In genomic region chr12:102703921-102704408, GRCm38 (mm10) we compare ENCODE assay signal across 8 mouse cellular contexts. TPM values are rescaled to one million over a fixed set of nuclear protein-coding genes. Genes with fewer than 3 reads are reported as not detected.
A peak's percentile ranks its signal among the peaks of the same experiment; 100 is the strongest.
DNase-seq lines count a peak whose midpoint lies in the region; ATAC-seq and TF ChIP-seq lines count a peak whose summit lies in the region.

No protein-coding gene starts in this region.

- 14% methylated on average over 17 of the region's 17 CpGs for WGBS in heart, embryonic 16.5 days
- WGBS in limb, embryonic 15.5 days: 6% methylated on average over 17 of the region's 17 CpGs

- no peak for TF ChIP-seq POLR2A in CH12.LX (IDR thresholded peaks at IDR 0.05; ENCODE audit: low read depth, low read length)
- TF ChIP-seq POLR2A in embryonic fibroblast, embryonic 13.5 days (IDR thresholded peaks at IDR 0.05; ENCODE audit: low read depth, low read length): no peak

- 0 out of 2 replicates have a peak, but pooled peaks have one; percentile 0 for ATAC-seq in heart, embryonic 16.5 days (replicated peaks; ENCODE audit: extremely low read depth, insufficient read depth, low FRiP score)
- no peak for ATAC-seq in limb, embryonic 15.5 days (ENCODE audit: insufficient number of reproducible peaks, low FRiP score, low TSS enrichment, low read depth)

- H3K4me2 ChIP-seq in heart, embryonic 16.5 days (ENCODE audit: low read depth, low read length): peak overlapping the region; percentile 86
- H3K4me2 ChIP-seq in CH12.LX (ENCODE audit: insufficient read depth, low read depth, poor library complexity, severe bottlenecking): peak overlapping the region; percentile 86
- peak overlapping the region; percentile 94 for H3K4me2 ChIP-seq in limb, embryonic 15.5 days

- in situ Hi-C loops in CH12.LX (cut with MboI; ENCODE audit: low pct_ligation_motif_present, low pct_unique_long_range_greater_than_20kb, low sequenced_read_pairs): no loop called here

- intact Hi-C loops in left cerebral cortex, postnatal 4 days (cut with DNase I): loop anchor here (5.0 kb wide), 1 partner anchor 127 kb away; no protein-coding TSS in a partner anchor

- peak overlapping the region; percentile 78 for H3K9ac ChIP-seq in heart, embryonic 16.5 days (ENCODE audit: low read length)
- peak overlapping the region; percentile 41 for H3K9ac ChIP-seq in CH12.LX (ENCODE audit: insufficient read depth, low read depth)
- H3K9ac ChIP-seq in limb, embryonic 15.5 days: peak overlapping the region; percentile 51

- dilution Hi-C loops in CH12.LX (cut with MboI; ENCODE audit: extremely low pct_ligation_motif_present, extremely low pct_unique_long_range_greater_than_20kb, low sequenced_read_pairs): no loop called here

- H3K36me3 ChIP-seq in heart, embryonic 16.5 days (ENCODE audit: control insufficient read depth, insufficient read depth): no peaks in the 10 kb centered on the region
- H3K36me3 ChIP-seq in CH12.LX (replicated peaks in 1 of 2; ENCODE audit: control insufficient read depth in 1 of 2, insufficient read depth in 1 of 2, low read length in 1 of 2): peaks cover 0 to 10% of the 10 kb centered on the region in 2 experiments
- H3K36me3 ChIP-seq in limb, embryonic 15.5 days: no peaks in the 10 kb centered on the region
- H3K36me3 ChIP-seq in splenic B cell, adult 2 months (ENCODE audit: control insufficient read depth, insufficient read depth, low read length, poor library complexity, severe bottlenecking): no peaks in the 10 kb centered on the region

- no peak for TF ChIP-seq RAD21 in CH12.LX (IDR thresholded peaks at IDR 0.05; ENCODE audit: low read depth, low read length)

- no peak overlapping the region for H3K27ac ChIP-seq in heart, embryonic 16.5 days (ENCODE audit: low read length)
- peak overlapping the region; percentile 7 for H3K27ac ChIP-seq in CH12.LX (ENCODE audit: insufficient read depth, low read depth)
- H3K27ac ChIP-seq in embryonic fibroblast, embryonic 13.5 days (ENCODE audit: insufficient read depth, low read length): no peak overlapping the region
- H3K27ac ChIP-seq in limb, embryonic 15.5 days: no peak overlapping the region

- H3K4me1 ChIP-seq in heart, embryonic 16.5 days (ENCODE audit: control insufficient read depth, insufficient read depth, low read length): peaks cover 28% of the 10 kb centered on the region
- H3K4me1 ChIP-seq in CH12.LX (ENCODE audit: control insufficient read depth in 1 of 2, insufficient read depth in 2 of 2): peaks cover 18 to 46% of the 10 kb centered on the region in 2 experiments
- no peaks in the 10 kb centered on the region for H3K4me1 ChIP-seq in embryonic fibroblast, embryonic 13.5 days (ENCODE audit: control insufficient read depth, insufficient read depth, low read length)
- H3K4me1 ChIP-seq in limb, embryonic 15.5 days: peaks cover 50% of the 10 kb centered on the region

- DNase-seq in heart, adult 18-20 months: no peak
- no peak for DNase-seq in CH12.LX (ENCODE audit: extremely low read depth)
- DNase-seq in splenic B cell, adult 2 months (ENCODE audit: low read depth, low spot score): peak; percentile 41
- no peak for DNase-seq in adrenal gland, postnatal 10 days
- no peak for DNase-seq in left cerebral cortex, postnatal 4 days

- no peak for TF ChIP-seq CTCF in CH12.LX (conservative IDR thresholded peaks at IDR 0.05 in 1 of 2, IDR thresholded peaks at IDR 0.05 in 1 of 2; ENCODE audit: low read depth in 2 of 2, low read length in 2 of 2)
- TF ChIP-seq CTCF in embryonic fibroblast, embryonic 13.5 days (IDR thresholded peaks at IDR 0.05; ENCODE audit: borderline replicate concordance, insufficient read depth, low read length): no peak

- peaks cover 24% of the 10 kb centered on the region for H3K79me2 ChIP-seq in CH12.LX (replicated peaks; ENCODE audit: control insufficient read depth, extremely low read depth, insufficient read depth, poor library complexity, severe bottlenecking)

- H3K27me3 ChIP-seq in heart, embryonic 16.5 days (ENCODE audit: control insufficient read depth, insufficient read depth, low read length): no peaks in the 10 kb centered on the region
- peaks cover 1% of the 10 kb centered on the region for H3K27me3 ChIP-seq in CH12.LX (replicated peaks)
- H3K27me3 ChIP-seq in limb, embryonic 15.5 days: peaks cover 7% of the 10 kb centered on the region; the same call in 1 of the 2 replicates
- H3K27me3 ChIP-seq in splenic B cell, adult 2 months (ENCODE audit: control insufficient read depth, insufficient read depth, low read length, poor library complexity, severe bottlenecking): no peaks in the 10 kb centered on the region

- peak overlapping the region; percentile 68 for H3K4me3 ChIP-seq in heart, embryonic 16.5 days (ENCODE audit: low read length)
- peak overlapping the region; percentile 62 to 83 (median 72) for H3K4me3 ChIP-seq in CH12.LX (replicated peaks in 1 of 3; ENCODE audit: low read depth in 2 of 3, low read length in 2 of 3, poor library complexity in 1 of 3)
- peak overlapping the region; percentile 75 for H3K4me3 ChIP-seq in embryonic fibroblast, embryonic 13.5 days (ENCODE audit: insufficient read depth, low read length)
- H3K4me3 ChIP-seq in limb, embryonic 15.5 days: peak overlapping the region; percentile 71

- no peak for TF ChIP-seq EP300 in CH12.LX (IDR thresholded peaks at IDR 0.05; ENCODE audit: low read length)

- no peaks in the 10 kb centered on the region for H3K9me3 ChIP-seq in heart, embryonic 16.5 days (replicated peaks; ENCODE audit: control insufficient read depth, low read length)
- no peaks in the 10 kb centered on the region for H3K9me3 ChIP-seq in CH12.LX (replicated peaks; ENCODE audit: low read length)
- H3K9me3 ChIP-seq in limb, embryonic 15.5 days: no peaks in the 10 kb centered on the region

TF ChIP-seq in CH12.LX, 34 proteins besides CTCF, POLR2A, EP300 and RAD21 (continues in another document):
- peak; percentile 50; the same call in 1 of the 2 replicates for TF ChIP-seq MAX (IDR thresholded peaks at IDR 0.05; ENCODE audit: low read length)
- TF ChIP-seq TCF12 (IDR thresholded peaks at IDR 0.05; ENCODE audit: low read depth, low read length): 0 out of 2 replicates have a peak, but pooled peaks have one; percentile 26
- TF ChIP-seq POLR2AphosphoS2 (IDR thresholded peaks at IDR 0.05; ENCODE audit: low read depth, low read length): no peak
- peak; percentile 62 for TF ChIP-seq SIN3A (IDR thresholded peaks at IDR 0.05; ENCODE audit: low read length)

RNA-seq across cellular contexts. Expression of gene Itpk1, which starts 0.8 kb away (rescaled TPM):
- polyA plus RNA-seq in heart, embryonic 16.5 days (2015; fragmentation: Nextera tagmentation; extraction: Ambion mirVana): 7.2 and 8.8 TPM in 2 replicates
- total RNA-seq in heart, adult 18-20 months (2021): 10 to 100 TPM in 1 of 2 experiments, 1 to 10 TPM in 1; 9.1 to 12.4 TPM
- total RNA-seq in CH12.LX (2012; rRNA removed) (16.0 and 19.2 TPM in 2 replicates), CH12.LX (2014; rRNA removed) (12.8 and 14.0 TPM in 2 replicates)
- 24.3 and 25.1 TPM in 2 replicates for polyA plus RNA-seq in CH12.LX (2012; ENCODE audit: insufficient read length, low read depth)
- 2.7 and 5.0 TPM in 2 replicates for polyA plus RNA-seq in embryonic fibroblast, embryonic 13.5 days (2011; ENCODE audit: insufficient read length, low read depth, missing spikeins)
- polyA plus RNA-seq in limb, embryonic 15.5 days (2015; fragmentation: Nextera tagmentation; extraction: Ambion mirVana): 10.1 and 10.9 TPM in 2 replicates
- 10 to 100 TPM; 98.3 to 99.2 TPM for total RNA-seq in adrenal gland, postnatal 10 days (2021)
- total RNA-seq in left cerebral cortex, postnatal 4 days (2021): 10 to 100 TPM; 80.2 to 88.1 TPM

RNA-seq across cellular contexts. Expression of gene Moap1, which starts 39.5 kb away (rescaled TPM):
- 19.0 and 19.5 TPM in 2 replicates for polyA plus RNA-seq in heart, embryonic 16.5 days (2015; fragmentation: Nextera tagmentation; extraction: Ambion mirVana)
- total RNA-seq in heart, adult 18-20 months (2021): 1 to 10 TPM; 7.5 to 8.5 TPM
- total RNA-seq in CH12.LX (2012; rRNA removed) (7.1 and 7.9 TPM in 2 replicates), CH12.LX (2014; rRNA removed) (5.5 and 12.7 TPM in 2 replicates)
- 6.1 and 15.4 TPM in 2 replicates for polyA plus RNA-seq in CH12.LX (2012; ENCODE audit: insufficient read length, low read depth)
- polyA plus RNA-seq in embryonic fibroblast, embryonic 13.5 days (2011; ENCODE audit: insufficient read length, low read depth, missing spikeins): 2.7 and 3.3 TPM in 2 replicates
- polyA plus RNA-seq in limb, embryonic 15.5 days (2015; fragmentation: Nextera tagmentation; extraction: Ambion mirVana): 21.7 and 21.8 TPM in 2 replicates
- total RNA-seq in adrenal gland, postnatal 10 days (2021): 1 to 10 TPM; 6.4 to 9.2 TPM
- 10 to 100 TPM; 28.3 to 30.3 TPM for total RNA-seq in left cerebral cortex, postnatal 4 days (2021)

RNA-seq across cellular contexts. Expression of gene Tmem251, which starts 39.6 kb away (rescaled TPM):
- polyA plus RNA-seq in heart, embryonic 16.5 days (2015; fragmentation: Nextera tagmentation; extraction: Ambion mirVana): 7.7 and 8.3 TPM in 2 replicates
- 1 to 10 TPM; 4.6 to 5.1 TPM for total RNA-seq in heart, adult 18-20 months (2021)
- 3.9 and 7.2 TPM in 2 replicates for total RNA-seq in CH12.LX (2012; rRNA removed)
- total RNA-seq in CH12.LX (2014; rRNA removed): 10.9 and 11.1 TPM in 2 replicates
- polyA plus RNA-seq in CH12.LX (2012; ENCODE audit: insufficient read length, low read depth): 13.9 and 14.6 TPM in 2 replicates
- polyA plus RNA-seq in embryonic fibroblast, embryonic 13.5 days (2011; ENCODE audit: insufficient read length, low read depth, missing spikeins): 4.8 and 5.0 TPM in 2 replicates
- 9.2 and 9.4 TPM in 2 replicates for polyA plus RNA-seq in limb, embryonic 15.5 days (2015; fragmentation: Nextera tagmentation; extraction: Ambion mirVana)
- 1 to 10 TPM; 4.6 to 5.1 TPM for total RNA-seq in adrenal gland, postnatal 10 days (2021)
- total RNA-seq in left cerebral cortex, postnatal 4 days (2021): 1 to 10 TPM; 5.3 to 6.0 TPM

RNA-seq across cellular contexts. Expression of gene Gm28051, which starts 53.6 kb away (rescaled TPM):
- not detected in 2 replicates for polyA plus RNA-seq in heart, embryonic 16.5 days (2015; fragmentation: Nextera tagmentation; extraction: Ambion mirVana)
- total RNA-seq in heart, adult 18-20 months (2021): not detected
- not detected in 2 replicates for total RNA-seq in CH12.LX (2012; rRNA removed)
- total RNA-seq in CH12.LX (2014; rRNA removed): not detected in 2 replicates
- not detected in 2 replicates for polyA plus RNA-seq in CH12.LX (2012; ENCODE audit: insufficient read length, low read depth)
- polyA plus RNA-seq in embryonic fibroblast, embryonic 13.5 days (2011; ENCODE audit: insufficient read length, low read depth, missing spikeins): not detected in 2 replicates
- not detected in 2 replicates for polyA plus RNA-seq in limb, embryonic 15.5 days (2015; fragmentation: Nextera tagmentation; extraction: Ambion mirVana)
- not detected for total RNA-seq in adrenal gland, postnatal 10 days (2021)
- total RNA-seq in left cerebral cortex, postnatal 4 days (2021): not detected

RNA-seq across cellular contexts. Expression of gene Gon7, which starts 53.6 kb away (rescaled TPM):
- 20.0 and 27.2 TPM in 2 replicates for polyA plus RNA-seq in heart, embryonic 16.5 days (2015; fragmentation: Nextera tagmentation; extraction: Ambion mirVana)
- total RNA-seq in heart, adult 18-20 months (2021): 10 to 100 TPM; 12.9 to 13.5 TPM
- total RNA-seq in CH12.LX (2012; rRNA removed): 20.9 and 27.4 TPM in 2 replicates
- 30.0 and 33.6 TPM in 2 replicates for total RNA-seq in CH12.LX (2014; rRNA removed)
- 19.6 and 21.1 TPM in 2 replicates for polyA plus RNA-seq in CH12.LX (2012; ENCODE audit: insufficient read length, low read depth)
- 5.4 and 7.0 TPM in 2 replicates for polyA plus RNA-seq in embryonic fibroblast, embryonic 13.5 days (2011; ENCODE audit: insufficient read length, low read depth, missing spikeins)
- 19.7 and 20.6 TPM in 2 replicates for polyA plus RNA-seq in limb, embryonic 15.5 days (2015; fragmentation: Nextera tagmentation; extraction: Ambion mirVana)
- total RNA-seq in adrenal gland, postnatal 10 days (2021): 10 to 100 TPM; 12.7 to 12.9 TPM
- total RNA-seq in left cerebral cortex, postnatal 4 days (2021): 10 to 100 TPM; 20.4 to 21.5 TPM

Comparison
In these comparisons a context has a peak if more than half of its experiments do, and no peak if none do; other contexts are left out.
1. RNA of gene Itpk1, which starts 0.8 kb away (total RNA-seq): 98.3 to 99.2 TPM in adrenal gland, postnatal 10 days and 80.2 to 88.1 TPM in left cerebral cortex, postnatal 4 days; 12.8 to 19.2 TPM in CH12.LX and 9.1 to 12.4 TPM in heart, adult 18-20 months; every median in the first group is over 4 times any median in the second.
2. Peak in every context shown above with its lines, with median percentiles within 50 percentile points of each other: H3K4me2 ChIP-seq, H3K4me3 ChIP-seq and H3K9ac ChIP-seq.